Mouse (Mus musculus) urinary bladder, postnatal 36 days (tissue): Measurements from ENCODE around the gene Crhbp.

Experiments
- DNase-seq, 2 experiments: peaks; one replicate each; pipeline ENCODE4 v3.0.0; 2022; ENCODE audit warnings: low spot score in 2 of 2, mixed read lengths in 1 of 2

Gene Crhbp

GRCm38 (mm10) chr13:95419204-95419749, 25.4 kb downstream of the Crhbp start:
- DNase-seq, result no peak

- no peak for DNase-seq
These were observed 26.0 kb downstream of the Crhbp start for GRCm38 (mm10) chr13:95418575-95419203.

GRCm38 (mm10) chr13:95412257-95412656, 32.5 kb downstream of the Crhbp start:
- DNase-seq, result no peak

GRCm38 (mm10) chr13:95393242-95393641, 51.5 kb downstream of the Crhbp start:
- DNase-seq, result no peak

DNA sequence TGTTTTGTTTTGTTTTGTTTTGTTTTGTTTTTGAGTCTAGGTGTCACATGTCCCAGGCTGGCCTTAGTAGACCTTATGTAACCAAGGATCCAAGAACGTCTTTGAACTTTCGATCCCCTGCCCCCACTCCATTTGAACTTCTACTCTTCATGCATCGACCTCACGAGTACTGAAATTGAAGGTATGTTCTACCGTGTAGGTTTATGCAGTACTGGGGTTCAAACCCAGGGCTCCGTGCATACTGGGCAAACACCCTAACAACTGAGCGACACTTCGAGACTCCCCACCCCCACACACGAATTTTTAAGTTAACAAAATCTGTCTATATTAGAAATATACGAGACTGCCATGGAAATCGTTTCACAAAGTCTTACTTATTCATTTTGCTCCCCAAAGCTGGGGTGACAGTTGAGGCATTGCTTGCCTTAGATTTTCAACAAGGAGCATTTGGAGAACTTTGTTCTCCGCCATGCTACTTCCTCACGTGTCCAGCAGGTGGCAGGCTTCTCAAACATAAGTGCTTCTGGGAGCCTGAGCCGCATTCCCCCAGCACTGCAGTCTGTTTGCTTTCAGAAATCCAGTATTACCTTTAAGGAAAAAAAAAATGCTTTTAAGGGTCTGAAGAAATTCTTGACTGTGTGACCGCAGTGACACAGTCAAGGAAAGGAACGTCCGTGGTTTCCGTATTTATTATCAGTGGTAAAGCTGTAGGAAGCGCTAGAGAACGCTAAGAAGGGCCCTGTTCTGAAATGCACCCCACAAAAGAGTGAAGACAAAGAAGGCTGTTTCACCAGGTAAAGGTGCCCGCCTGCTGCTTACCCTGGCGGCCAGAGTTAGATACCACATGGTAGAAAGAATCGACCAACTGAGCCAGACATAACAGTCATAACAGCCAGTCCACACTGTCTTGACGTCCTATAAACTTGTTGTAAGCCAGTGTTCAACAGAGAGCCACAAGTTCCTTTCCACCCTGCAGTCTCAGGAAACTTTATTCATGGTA, 54.6 kb downstream of the Crhbp start:
- peak; percentile 71 to 75 for DNase-seq

DNA sequence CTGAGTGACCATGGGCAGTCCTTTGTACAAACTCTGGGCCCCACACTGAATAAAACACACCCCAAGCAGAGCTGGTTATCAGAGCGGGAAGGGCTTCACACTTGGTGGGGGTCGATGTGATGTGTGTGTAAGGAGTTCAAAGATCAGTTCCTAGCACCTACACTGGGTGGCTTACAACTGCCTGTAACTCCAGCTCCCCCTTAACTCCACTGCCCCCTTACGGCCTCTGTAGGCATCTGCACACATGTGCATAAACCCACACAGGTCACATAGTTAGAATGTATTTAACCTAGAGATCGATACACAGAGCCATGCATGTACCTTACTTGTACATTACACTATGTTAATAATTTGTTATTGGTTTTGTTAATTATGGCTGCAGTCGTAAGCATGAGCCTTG, 56.5 kb downstream of the Crhbp start:
- DNase-seq, result no peak

DNA sequence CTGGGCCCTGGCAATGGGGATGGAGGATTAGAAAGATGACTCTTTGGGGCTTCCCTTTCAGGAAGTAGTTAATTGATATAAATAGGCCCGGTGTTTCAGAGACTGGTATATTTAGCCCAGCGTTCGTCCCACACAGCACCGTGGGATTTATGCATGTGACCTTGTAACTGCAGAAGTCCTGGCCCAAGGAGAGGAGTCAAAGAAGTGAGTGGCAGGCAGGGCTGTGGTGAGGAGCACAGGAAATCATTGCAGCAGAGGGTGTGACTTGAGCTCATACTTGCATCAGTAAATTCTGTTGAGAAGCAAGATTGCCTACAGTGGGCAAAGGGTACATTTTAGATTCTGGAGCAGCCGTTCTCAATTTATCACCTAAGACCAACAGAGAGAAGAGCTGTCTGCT, 62.3 kb downstream of the Crhbp start:
- DNase-seq, result no peak
